Mouse (Mus musculus) adrenal gland, postnatal 25 days (tissue): ENCODE measurements at regions not wholly inside any gene's neighbourhood (a gene's known extent, or its start where the extent isn't known, plus 50 kb on each side); places are given as distances from the start of the nearest gene placed in this dataset.

Experiments
- DNase-seq: peaks from one replicate; pipeline ENCODE4 v3.0.0; 2021; ENCODE audit warnings: mixed read lengths

DNA sequence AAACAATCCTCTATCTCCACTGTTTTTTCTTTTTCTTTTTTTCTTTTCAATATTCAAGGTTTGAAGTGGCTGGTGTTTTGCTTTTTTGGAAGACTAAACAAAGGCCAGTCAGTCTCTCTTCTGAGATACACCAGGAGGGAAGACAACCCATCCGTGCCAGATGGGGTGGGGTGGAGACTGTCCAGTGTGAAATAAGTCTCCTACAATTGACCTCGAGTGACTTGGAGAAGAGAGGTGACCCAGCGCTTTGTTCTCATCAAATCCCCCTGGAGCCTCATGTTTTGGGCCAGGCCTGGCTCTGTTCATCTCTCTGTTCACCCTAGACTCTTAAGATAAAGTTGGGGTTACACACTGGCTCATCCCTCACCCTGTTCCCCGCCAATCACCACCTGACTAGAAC lies 169.2 kb upstream of the Tbca start:
- no peak for DNase-seq

DNA sequence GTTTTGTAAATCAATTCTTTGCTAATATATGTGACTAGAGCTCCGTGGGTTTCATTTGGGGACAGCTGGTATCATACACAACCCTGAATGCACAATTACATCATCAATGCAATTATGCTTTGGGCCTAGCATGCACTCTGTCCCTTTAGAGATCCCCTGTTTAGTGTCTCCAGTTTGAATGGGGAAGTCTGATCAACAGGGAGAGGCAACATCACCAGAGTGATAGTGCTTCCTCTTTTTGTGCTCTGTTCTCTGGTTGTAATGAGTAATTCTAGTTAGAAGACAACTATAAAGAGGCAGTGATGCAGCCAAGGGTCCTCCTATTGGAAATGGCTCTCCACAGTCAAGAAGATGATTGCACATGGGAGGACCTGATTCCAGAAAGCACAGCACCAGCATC lies 158.7 kb upstream of the Tbca start:
- no peak for DNase-seq

DNA sequence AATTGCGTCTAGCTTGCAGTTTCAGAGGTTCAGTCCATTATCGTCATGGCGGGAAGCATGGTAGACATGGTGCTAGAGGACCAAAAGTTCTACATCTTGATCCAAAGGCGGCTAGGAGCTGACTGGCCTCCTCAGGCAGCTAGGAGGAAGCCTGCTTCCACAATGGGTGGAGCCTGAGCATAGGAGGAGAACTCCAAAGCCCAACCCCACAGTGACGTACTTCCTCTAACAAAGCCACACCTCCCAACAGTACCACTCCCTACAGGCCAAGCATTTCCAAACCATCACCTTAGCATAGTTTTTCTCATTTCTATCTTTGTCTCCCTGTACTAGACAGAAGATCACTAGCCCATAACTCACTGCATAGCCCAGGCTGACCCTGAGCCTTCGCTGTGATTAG lies 158.0 kb upstream of the Tbca start:
- no peak for DNase-seq

DNA sequence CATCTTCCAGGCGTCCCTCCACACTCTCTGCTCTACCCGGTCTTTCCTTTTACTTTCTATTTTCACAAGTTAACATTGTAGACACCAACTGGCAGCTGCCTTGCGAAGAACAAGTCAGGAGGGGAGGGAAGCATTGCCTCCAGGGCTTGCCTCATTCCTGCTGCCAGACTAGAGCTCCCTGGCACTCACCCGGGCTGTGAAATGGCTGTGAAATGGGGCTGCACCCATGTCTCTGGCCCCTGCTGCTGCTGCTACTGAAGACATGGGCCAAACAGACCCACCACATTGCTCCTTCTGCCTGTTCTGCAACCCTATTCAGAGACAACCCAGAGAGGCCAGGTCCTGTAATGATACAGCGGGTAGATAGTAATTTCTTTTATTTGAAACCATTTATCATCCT lies 156.0 kb upstream of the Tbca start:
- no peak for DNase-seq

DNA sequence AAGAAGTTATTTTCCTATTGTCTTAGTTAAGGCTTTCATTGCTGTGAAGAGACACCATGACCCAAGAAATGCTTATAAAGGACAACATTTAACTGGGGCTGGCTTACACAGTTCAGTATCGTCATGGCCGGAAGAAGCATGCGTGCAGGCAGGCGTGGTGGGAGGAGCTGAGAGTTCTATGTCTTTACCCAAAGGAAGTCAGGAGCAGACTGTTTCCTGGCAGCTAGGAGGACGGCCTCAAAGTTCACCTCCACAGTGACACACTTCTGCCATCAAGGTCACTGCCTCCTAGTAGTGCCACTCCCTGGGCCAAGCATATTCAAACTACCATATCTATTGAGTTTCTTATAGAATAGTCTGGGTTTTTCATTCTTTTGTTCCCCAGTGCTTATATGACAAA lies 148.4 kb upstream of the Tbca start:
- no peak for DNase-seq

DNA sequence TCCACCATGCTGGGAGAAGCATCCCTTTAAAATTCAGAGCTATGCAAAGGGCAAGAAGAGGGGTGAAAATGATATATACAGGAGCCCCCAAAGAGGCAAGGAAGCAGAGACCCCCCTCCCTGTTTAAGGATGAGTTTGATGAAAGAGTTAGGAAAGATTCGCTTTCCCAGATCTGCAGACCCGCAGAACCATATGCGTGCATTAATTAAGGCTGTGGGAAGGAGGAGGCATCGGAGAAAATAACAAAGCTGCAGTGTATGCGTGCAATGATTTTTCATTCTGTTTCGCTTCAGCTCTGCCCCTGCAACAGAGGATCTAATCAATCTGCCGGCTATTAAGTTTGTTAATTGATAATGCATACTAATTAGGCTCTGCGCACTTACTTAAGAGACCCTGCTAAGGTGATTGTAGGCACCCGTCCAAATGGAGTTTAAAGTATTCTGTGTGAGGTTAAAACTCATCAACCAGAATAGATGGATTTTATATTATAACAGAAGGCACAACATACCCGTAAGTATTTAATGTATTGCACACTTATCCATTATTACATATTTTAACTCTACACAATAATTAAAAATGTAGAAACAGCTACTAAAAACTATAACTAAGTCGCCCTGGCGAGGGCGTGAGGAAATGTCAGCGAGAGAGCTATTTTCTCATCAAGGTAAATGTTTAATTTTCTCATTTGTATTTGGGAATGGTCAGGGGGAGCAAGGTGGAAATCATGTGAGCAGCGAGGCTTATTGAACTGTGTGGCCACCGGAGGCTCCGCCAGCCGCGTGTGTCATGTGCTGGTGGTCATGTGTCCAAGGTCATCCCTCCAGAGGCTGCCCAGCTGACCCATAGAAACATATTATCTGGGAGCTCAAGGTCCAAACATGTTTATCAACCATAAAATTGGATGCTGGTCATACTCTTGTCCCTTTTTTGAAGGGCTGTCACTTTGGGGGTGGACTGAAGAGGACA lies 143.2 kb upstream of the Tbca start:
- DNase-seq: no peak

DNA sequence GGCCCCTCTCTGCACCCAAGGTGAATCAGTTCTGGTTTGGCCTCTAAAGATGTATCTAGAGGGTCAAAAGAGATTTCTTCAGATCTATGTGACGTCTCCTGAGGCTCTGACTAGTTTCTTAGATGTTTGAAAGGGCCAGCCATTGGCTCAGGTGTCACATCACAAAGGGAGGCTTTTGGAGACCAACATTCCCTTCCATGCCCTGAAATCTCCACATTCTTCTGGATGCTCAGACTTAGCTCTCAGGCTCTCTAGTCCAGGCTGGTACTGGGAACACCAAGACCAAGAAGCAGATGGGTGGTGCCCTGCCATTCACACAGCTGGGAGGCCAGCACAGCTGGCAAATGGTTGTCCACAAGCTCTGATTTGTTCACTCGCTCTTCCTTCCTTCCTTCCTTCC lies 142.4 kb upstream of the Tbca start:
- no peak for DNase-seq

DNA sequence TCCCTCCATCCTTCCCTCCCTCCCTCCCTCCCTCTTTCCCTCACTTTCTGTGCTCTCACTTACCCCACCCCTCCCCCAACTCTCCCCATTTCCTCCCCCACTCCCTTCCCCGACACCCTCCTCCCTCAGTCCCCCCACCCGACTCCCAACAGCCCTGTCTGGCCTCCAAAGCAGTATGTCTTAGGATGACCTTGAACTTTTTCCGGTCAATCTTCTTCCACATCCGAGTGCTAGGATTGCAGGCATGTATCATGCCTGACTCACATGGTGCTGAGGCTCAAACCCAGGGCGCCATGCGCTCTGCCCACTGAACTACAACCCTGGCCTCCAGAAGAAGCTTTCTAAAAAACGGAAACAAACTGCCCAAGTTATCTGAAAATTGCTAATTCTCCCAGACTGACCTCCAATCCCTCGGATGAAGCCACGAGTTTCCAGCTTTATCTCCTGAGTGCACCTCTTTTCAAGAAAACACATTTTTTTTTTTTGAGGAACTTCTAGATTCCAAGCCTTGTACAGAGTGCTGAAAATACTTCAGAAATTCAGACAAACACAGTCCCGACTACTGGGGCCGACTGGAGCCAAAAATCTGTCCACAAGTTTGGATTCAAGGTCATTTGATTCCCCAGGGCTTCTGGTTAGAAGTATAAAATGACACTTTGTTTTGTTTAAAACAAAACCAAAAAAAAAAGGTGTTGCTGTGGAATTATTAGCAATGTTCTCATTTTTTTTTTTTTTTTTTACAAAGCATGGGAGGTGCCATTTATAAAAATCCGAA lies 141.7 kb upstream of the Tbca start:
- no peak for DNase-seq

DNA sequence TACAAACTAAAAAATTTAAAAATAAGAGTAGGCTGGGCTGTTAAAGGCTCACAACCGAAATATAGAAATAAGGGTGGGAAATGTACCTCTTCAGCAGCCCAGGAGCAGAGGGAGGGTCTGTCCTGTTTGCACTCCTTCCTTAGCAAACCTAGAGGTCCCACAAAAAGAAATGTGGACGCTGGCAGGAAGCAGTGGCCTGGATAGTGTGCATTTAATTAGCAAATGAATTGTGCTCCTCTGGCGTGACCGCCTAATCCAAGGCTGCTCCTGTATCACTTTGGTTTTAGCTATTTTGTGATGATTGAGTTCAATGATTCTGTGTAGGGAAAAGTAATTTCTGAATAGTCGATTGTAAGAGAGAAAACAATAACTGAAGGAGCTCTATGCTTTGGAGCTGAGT lies 141.1 kb upstream of the Tbca start:
- no peak for DNase-seq

DNA sequence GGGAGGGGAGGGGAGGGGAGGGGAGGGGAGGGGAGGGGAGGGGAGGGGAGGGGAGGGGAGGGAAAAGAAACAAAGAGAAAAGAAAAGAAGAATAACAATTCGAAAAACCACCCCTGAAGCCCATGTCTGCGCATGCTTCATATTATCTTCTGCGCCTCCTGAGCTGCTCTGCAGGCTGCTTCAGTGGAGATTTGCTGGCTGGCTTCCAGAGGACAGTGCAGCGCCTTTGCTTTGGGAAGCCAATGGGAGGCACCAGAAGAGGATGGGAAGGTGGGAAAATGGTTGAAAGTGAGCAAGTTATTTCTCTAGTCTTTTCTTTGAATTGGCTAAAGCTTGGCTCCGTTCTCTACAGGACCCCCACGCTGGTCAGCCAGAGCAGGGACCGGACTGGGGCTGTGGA lies 137.8 kb upstream of the Tbca start:
- DNase-seq: peak; percentile 2

DNA sequence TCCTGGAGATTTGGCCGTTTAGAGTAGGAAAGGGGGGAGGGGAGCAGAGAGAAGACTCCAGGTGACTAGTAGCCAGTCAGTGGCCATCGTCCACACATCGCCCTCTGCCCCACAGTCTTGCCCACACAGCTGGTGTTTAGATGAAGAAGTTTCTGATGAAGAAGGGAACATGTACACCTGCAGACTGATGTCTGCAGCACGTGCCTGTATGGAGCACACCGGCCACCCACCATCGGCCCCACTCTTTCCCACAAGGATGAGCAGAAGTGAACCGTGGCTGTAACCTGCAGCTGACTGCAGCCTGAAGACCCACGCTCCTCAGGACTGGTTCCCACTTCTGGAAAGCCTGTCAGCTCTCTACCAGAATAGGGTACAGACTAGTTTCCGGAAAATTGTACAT lies 121.1 kb upstream of the Tbca start:
- DNase-seq: no peak

DNA sequence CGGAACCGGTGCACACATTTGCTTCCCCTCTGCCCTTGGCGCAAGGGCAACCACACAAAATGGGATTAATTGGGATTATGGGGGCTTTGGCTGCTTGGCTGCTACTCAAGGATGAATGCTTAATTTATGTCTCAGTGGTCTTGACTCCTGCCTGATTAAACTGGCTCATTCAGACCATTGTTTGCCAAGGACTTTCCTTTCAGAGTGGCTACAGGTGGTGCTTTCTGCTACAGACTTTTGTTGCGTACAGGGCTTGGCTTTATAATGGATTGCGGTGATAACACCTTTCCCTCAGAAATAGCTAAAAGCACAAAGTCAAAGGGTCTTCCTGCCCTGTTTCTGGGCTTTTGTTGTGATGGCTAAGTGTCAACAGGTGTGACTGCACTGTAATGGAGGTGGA lies 120.4 kb upstream of the Tbca start:
- no peak for DNase-seq

DNA sequence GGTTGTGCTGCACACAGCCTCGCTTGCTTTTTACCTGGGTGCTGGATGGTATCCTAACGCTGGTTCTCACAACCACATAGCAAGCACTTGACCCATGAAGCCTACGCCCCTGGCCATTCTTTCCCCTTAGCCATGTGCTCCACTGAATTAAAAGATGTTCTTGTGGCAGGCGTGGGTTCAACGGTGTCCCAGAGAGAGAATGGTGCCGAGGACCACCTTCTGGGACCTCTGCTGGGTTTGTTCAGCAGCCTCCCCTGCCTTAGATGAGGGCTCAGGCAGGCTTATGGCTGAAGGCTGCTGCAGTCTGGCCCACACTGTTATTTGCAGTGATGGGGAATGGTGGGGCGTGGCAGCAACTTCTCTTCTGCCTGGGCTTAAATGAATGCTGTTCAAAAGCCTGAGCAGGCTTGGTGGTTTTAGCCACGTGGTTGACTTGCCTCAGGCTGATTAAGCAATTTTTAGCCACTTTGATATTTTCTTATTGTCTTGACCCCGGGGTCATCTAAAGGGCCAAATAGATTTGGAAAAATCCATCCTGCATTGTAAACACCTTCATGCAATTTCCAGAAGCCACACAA lies 119.5 kb upstream of the Tbca start:
- DNase-seq: no peak

DNA sequence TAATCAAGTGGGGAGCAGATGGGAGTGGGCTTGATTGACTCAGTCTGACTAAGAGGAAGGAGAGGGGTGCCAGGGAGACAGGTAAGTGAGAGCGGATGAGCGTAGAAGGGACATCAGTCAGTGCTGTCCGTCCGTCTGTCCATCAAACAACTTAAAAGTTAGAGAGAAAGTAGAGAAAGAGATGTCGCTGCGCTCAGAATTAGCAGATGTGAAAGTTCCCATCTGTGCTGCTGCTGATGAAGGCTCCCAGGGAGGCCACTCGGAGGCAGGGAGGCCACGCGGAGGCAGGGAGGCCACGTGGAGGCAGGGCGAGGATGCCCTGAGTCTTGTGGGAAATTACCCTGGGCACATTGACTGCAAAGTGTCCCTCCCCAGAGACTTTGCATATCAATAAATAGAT lies 118.4 kb upstream of the Tbca start:
- no peak for DNase-seq

DNA sequence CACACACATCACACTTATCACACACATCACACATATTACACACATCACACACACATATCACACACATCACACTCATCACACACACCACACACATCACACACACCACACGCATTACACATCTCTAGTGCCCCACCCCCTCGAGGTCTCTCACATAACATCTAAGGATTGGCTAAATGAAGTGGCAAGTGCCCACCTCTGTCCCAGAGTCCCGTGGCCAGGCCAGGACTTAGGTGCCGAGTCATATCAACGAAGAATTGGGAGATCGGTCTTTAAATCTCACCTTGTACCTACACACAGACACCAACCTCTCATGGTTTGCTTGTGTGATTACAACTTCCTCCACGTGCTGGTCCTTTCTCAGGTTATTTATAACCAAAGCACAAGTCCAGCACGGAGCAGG lies 117.7 kb upstream of the Tbca start:
- DNase-seq: no peak

DNA sequence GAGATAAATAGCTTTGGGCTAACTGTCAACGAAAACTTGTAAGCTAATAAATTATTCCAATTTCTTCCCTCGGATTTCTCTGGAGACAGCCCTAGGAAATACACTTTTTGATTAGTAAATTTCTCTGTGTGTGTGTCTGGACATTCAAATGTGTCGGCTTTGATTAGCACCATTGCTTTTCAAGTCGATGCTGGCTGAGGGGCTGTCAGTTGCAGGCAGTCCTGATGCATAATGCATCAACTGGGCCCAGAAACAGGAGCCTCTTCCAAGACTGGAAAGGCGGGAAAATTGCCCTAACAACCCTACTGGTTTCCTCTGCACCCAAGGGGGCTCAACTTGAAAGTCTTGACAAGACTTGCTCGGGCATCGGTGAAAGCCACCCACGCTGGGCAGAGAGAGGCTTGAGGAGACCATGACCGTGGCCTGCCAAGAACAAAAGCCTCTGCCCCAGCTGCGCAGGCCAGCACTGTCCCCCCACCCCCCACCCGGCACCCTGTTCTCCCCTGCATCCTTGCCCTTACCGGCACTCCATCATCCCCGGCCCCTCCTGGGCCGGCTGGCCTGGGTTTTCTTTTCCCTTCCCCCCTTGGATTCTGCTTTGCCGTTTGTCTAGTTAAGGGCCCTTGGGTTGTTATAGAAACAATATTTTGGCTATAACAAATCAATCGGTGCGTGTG lies 108.1 kb upstream of the Tbca start:
- DNase-seq: no peak

DNA sequence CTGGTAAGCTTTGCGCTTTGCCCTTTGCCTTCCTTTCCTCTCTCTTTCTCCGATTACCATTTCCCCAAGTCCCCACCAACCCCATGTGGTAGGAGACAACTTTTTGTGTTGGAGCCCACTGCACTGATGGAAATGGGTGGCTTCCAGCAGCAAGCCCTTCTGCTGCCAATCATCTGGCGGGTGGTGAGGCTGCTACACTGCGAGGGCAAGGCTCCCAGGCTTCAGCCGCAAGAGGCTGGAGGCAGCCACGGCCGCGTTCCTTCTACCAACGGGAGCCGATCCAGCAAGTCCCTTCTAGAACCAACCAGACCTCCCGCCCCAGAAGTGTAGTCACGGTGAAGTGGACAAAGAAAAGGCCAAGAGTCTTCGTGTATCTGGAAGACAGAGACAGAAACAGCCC lies 107.1 kb upstream of the Tbca start:
- no peak for DNase-seq

DNA sequence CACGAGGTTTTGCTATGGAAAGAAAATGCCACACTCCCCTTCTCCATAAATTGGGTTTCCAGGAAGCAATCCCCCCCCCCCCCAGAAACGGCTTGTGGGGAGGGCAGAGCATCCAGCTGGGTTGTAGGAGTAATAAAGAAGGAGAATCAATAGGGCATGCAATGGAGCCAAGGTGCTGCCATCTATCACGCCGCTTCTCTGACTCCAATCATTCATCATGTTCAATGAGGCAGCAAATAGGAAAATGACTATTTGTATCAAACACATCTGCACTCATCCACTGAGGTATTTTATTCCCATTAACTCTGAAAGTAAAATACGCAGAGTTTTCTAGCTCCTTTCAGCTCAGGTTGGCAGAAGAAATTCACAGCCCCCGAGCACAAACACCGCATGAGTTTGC lies 103.5 kb upstream of the Tbca start:
- DNase-seq: no peak

DNA sequence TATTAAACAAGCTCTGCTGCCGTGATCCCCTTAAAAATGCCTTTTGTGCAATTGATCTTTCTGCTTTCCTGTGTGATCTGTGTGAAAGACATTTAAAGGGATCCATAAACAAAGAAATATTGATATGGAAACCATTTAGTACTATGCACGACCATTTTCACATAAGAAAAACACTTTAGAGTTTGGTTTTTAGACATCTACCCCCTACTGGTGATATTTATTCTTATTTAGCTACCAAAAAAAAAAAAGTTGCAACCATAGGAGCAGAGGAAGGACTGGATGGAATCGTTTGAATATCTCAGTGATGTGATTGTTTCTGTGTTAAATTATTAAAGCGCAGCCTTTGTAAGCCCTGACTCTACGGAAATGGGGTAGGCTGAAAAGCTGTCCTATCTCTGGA lies 101.4 kb upstream of the Tbca start:
- DNase-seq: no peak

DNA sequence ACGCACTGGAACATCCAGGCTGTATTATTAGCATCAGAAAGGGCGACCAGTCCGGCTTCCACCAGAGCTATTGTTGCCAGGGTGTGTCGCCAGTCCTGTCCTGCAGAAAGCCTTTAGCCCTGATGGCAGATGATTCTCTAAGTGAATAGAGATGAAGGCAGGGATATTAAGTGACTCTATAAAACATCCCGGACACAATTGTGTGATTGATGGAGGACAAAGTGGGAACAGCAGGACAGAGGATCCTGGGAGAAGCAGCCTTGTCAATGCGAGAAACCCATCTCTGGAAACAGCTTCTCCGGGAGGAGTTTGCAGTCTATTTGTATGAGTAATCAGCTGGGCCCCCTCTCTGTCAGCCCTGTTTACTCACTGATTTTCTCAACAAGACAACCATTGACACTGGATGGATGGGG lies 82.1 kb upstream of the Tbca start:
- no peak for DNase-seq

DNA sequence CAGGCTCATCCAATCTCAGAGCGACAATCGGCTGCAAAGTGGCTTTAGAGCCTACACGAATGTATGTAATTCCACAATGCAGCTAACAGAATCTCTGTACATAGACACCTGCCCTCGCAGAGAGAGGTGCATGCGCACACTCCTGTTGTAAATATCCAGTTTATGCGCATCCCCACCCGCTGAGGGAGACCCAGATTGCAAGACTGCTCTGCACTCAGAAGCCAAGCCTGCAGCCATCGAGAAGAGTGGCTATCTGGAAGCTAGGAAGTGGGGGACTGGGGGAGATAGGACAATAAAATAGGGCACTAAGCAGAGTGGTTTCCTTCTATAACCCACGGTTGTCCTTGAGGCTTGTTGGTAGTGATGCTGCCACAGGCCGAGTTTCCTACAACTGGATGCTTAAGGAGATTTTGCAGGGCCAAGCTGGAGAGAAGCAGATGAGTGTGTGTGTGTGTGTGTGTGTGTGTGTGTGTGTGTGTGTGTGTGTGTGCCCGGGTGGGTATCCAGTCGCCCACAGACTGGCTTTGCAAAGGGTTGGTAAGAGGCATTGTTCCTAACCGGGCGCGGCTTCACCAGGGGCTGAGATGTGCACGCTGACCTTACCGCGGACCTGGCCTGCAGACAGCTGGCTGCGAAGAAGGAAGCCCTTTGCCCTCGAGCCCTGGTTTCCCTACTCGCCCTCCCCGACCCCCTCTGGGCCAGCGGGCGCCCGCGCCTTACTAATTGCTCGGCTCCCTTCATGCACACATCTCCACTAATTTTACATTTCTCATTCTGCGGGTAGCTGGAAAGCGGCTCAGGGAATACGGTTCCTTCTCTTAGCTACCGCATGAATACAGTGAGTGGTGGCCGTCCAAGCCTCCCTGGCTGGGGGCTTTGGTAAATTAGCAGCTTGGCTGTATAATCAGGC lies 81.1 kb upstream of the Tbca start:
- DNase-seq: no peak

DNA sequence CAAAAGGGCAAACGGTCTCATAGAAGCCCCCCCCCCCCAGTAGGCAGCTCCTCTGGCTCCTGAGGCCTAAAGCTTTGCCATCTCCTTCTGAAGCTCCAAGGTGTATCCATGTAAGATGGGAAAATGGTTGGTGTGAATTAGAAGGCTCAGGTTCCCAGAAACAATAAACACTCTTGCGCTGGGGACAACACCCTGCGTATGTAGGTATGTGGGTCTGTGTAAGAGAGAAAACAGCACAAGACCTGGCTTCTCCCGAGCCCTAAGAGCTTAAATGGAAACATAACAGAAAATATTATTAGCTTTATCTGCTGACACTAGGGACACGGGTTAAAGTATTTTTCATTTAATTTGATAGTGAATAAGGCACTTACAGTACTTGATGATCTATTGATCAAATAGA lies 79.9 kb upstream of the Tbca start:
- DNase-seq: no peak
